Mouse (Mus musculus) erythroblast, embryonic 14.5 days (primary cell): ENCODE measurements around the gene Aqp1. TPM values are rescaled to one million over a fixed set of nuclear protein-coding genes. Genes with fewer than 3 reads are reported as not detected.
A peak's percentile ranks its signal among the peaks of the same experiment; 100 is the strongest.

Experiments
- H3K27me3 ChIP-seq: 2 replicates; pipeline ENCODE4 v1.6.1; 2012; ENCODE audit warnings: inconsistent platforms; ENCODE audit not compliant: control insufficient read depth
- H3K36me3 ChIP-seq: 2 replicates; pipeline ENCODE4 v1.6.1; 2012; ENCODE audit warnings: mild to moderate bottlenecking, inconsistent platforms; ENCODE audit not compliant: control insufficient read depth
- H3K4me1 ChIP-seq: 2 replicates; pipeline ENCODE4 v1.6.1; 2012; ENCODE audit warnings: inconsistent platforms; ENCODE audit not compliant: control insufficient read depth
- H3K4me3 ChIP-seq: replicated peaks from 2 replicates; pipeline ENCODE3; 2012; ENCODE audit warnings: moderate library complexity, mild to moderate bottlenecking, inconsistent platforms
- H3K9me3 ChIP-seq: 2 replicates; pipeline ENCODE4 v1.6.1; 2012; ENCODE audit warnings: low read length, inconsistent platforms, mixed read lengths; ENCODE audit not compliant: control insufficient read depth
- GATA1 ChIP-seq: IDR thresholded peaks from 2 replicates; pipeline ENCODE4 v1.6.1; 2012; ENCODE audit warnings: low read length, inconsistent platforms, mixed read lengths
- TAL1 ChIP-seq: IDR thresholded peaks from 3 replicates; pipeline ENCODE4 v1.6.1; 2012; ENCODE audit warnings: low read length, inconsistent platforms, mixed read lengths
- polyA plus RNA-seq: library from polyadenylated mRNA; stranded (reverse); fragments of >175 nt; gene quantifications from 2 replicates; pipeline ENCODE4 v1.2.3, GENCODE M21; 2012

Aqp1 gene
- polyA plus RNA-seq, 1 experiment, result 7.5 TPM

GRCm38 (mm10) chr6:55353711-55354445, 17.6 kb downstream of the Aqp1 start:
- no peak for TF ChIP-seq TAL1
- TF ChIP-seq GATA1, result no peak
- H3K36me3 ChIP-seq, result peaks cover 11% of the 10 kb centered on the region
- H3K9me3 ChIP-seq, result peaks cover 3% of the 10 kb centered on the region; the same call in 1 of the 2 replicates
- H3K4me3 ChIP-seq, result no peak overlapping the region
- H3K27me3 ChIP-seq, result no peaks in the 10 kb centered on the region
- peaks cover 55% of the 10 kb centered on the region for H3K4me1 ChIP-seq

GRCm38 (mm10) chr6:55354456-55355117, 18.4 kb downstream of the Aqp1 start:
- Histone ChIP-seq H3K27me3 (no peaks in the 10 kb centered on the region), H3K4me3 (no peak overlapping the region), H3K36me3 (peaks cover 4% of the 10 kb centered on the region), H3K9me3 (peaks cover 3% of the 10 kb centered on the region; the same call in 1 of the 2 replicates), H3K4me1 (peaks cover 55% of the 10 kb centered on the region)
- no peak for TF ChIP-seq TAL1
- TF ChIP-seq GATA1, result no peak

- peaks cover 62% of the 10 kb centered on the region for H3K4me1 ChIP-seq
Measured at GRCm38 (mm10) chr6:55355575-55355974, 19.3 kb downstream of the Aqp1 start.

GRCm38 (mm10) chr6:55356017-55356703, 19.9 kb downstream of the Aqp1 start:
- Histone ChIP-seq H3K4me1 (peaks cover 68% of the 10 kb centered on the region), H3K4me3 (no peak overlapping the region), H3K36me3 (no peaks in the 10 kb centered on the region; the same call in 1 of the 2 replicates), H3K27me3 (no peaks in the 10 kb centered on the region), H3K9me3 (no peaks in the 10 kb centered on the region)
- TF ChIP-seq GATA1 (no peak), TAL1 (no peak)

More at GRCm38 (mm10) chr6:55355575-55355974, 19.3 kb downstream of the Aqp1 start:
- Histone ChIP-seq H3K9me3 (no peaks in the 10 kb centered on the region), H3K27me3 (no peaks in the 10 kb centered on the region), H3K36me3 (no peaks in the 10 kb centered on the region; the same call in 1 of the 2 replicates), H3K4me3 (no peak overlapping the region)
- TF ChIP-seq TAL1, result no peak
- no peak for TF ChIP-seq GATA1

- Histone ChIP-seq H3K4me3 (no peak overlapping the region), H3K4me1 (peaks cover 71% of the 10 kb centered on the region), H3K36me3 (no peaks in the 10 kb centered on the region; the same call in 1 of the 2 replicates), H3K9me3 (no peaks in the 10 kb centered on the region), H3K27me3 (no peaks in the 10 kb centered on the region)
- TF ChIP-seq TAL1 (no peak), GATA1 (no peak)
Measured at GRCm38 (mm10) chr6:55356976-55357635, 20.9 kb downstream of the Aqp1 start.

- no peaks in the 10 kb centered on the region; the same call in 1 of the 2 replicates for H3K36me3 ChIP-seq
- H3K9me3 ChIP-seq, result no peaks in the 10 kb centered on the region
- no peak overlapping the region for H3K4me3 ChIP-seq
- TF ChIP-seq TAL1, result no peak
- no peak for TF ChIP-seq GATA1
- no peaks in the 10 kb centered on the region for H3K27me3 ChIP-seq
- peaks cover 76% of the 10 kb centered on the region for H3K4me1 ChIP-seq
Measured at GRCm38 (mm10) chr6:55357636-55358031, 21.4 kb downstream of the Aqp1 start.

GRCm38 (mm10) chr6:55358731-55359143, 22.5 kb downstream of the Aqp1 start:
- H3K36me3 ChIP-seq, result no peaks in the 10 kb centered on the region; the same call in 1 of the 2 replicates
- peaks cover 85% of the 10 kb centered on the region for H3K4me1 ChIP-seq
- peak overlapping the region; percentile 6 for H3K4me3 ChIP-seq
- H3K9me3 ChIP-seq, result no peaks in the 10 kb centered on the region
- no peaks in the 10 kb centered on the region for H3K27me3 ChIP-seq
- peak; percentile 76 for TF ChIP-seq TAL1
- TF ChIP-seq GATA1, result peak; percentile 15; the same call in 1 of the 2 replicates

- Histone ChIP-seq H3K4me1 (peaks cover 74% of the 10 kb centered on the region), H3K9me3 (no peaks in the 10 kb centered on the region), H3K4me3 (no peak overlapping the region), H3K27me3 (no peaks in the 10 kb centered on the region), H3K36me3 (no peaks in the 10 kb centered on the region)
- TF ChIP-seq TAL1, result no peak
- no peak for TF ChIP-seq GATA1
Measured at GRCm38 (mm10) chr6:55362663-55363062, 26.4 kb downstream of the Aqp1 start.
